Mouse (Mus musculus): ENCODE results near the gene Cdr1. TPM values are rescaled to one million over a fixed set of nuclear protein-coding genes. Genes with fewer than 3 reads are reported as not detected.
A peak's percentile ranks its signal among the peaks of the same experiment; 100 is the strongest.

Gene Cdr1
- polyA plus RNA-seq (2015; fragmentation: Nextera tagmentation; extraction: Ambion mirVana) = not detected in 2 replicates

- no peak for ATAC-seq
- Histone ChIP-seq H3K9me3 (ENCODE audit: control insufficient read depth, low read length) (peaks cover 18% of the 10 kb centered on the region), H3K9ac (replicated peaks; ENCODE audit: low read depth, low read length) (no peak within 1 kb of the TSS), H3K4me1 (replicated peaks; ENCODE audit: control insufficient read depth, insufficient read depth, low read length) (no peaks in the 10 kb centered on the region), H3K4me3 (replicated peaks; ENCODE audit: low read length) (no peak within 1 kb of the TSS), H3K27ac (ENCODE audit: low read length) (no peak within 1 kb of the TSS), H3K27me3 (replicated peaks; ENCODE audit: control insufficient read depth, insufficient read depth, low read length) (no peaks in the 10 kb centered on the region), H3K36me3 (ENCODE audit: control insufficient read depth, insufficient read depth) (peaks cover 6% of the 10 kb centered on the region), H3K4me2 (ENCODE audit: low read length) (no peak within 1 kb of the TSS)
- 96% methylated on average over 6 of the region's 6 CpGs for WGBS
Observed at GRCm38 (mm10) chrX:61185458-61185857, at the start of gene Cdr1. Cdr1 (minus strand) TSS chrX:61185558.

- H3K4me1 ChIP-seq (replicated peaks; ENCODE audit: control insufficient read depth, insufficient read depth, low read length) = no peaks in the 10 kb centered on the region
- no peak for ATAC-seq
- no peak overlapping the region for H3K9ac ChIP-seq (replicated peaks; ENCODE audit: low read depth, low read length)
- H3K27ac ChIP-seq (ENCODE audit: low read length) = no peak overlapping the region
- peaks cover 18% of the 10 kb centered on the region for H3K9me3 ChIP-seq (ENCODE audit: control insufficient read depth, low read length)
- H3K4me2 ChIP-seq (ENCODE audit: low read length) = no peak overlapping the region
- WGBS = 96% methylated on average over 6 of the region's 6 CpGs
- no peaks in the 10 kb centered on the region for H3K27me3 ChIP-seq (replicated peaks; ENCODE audit: control insufficient read depth, insufficient read depth, low read length)
- H3K4me3 ChIP-seq (replicated peaks; ENCODE audit: low read length) = no peak overlapping the region
- peaks cover 6% of the 10 kb centered on the region for H3K36me3 ChIP-seq (ENCODE audit: control insufficient read depth, insufficient read depth)
Observed at GRCm38 (mm10) chrX:61185869-61186268, 511 bp upstream of the Cdr1 start.

GRCm38 (mm10) chrX:61166519-61166918 is 18.8 kb downstream of the Cdr1 start:
- H3K36me3 ChIP-seq (ENCODE audit: control insufficient read depth, insufficient read depth) = no peaks in the 10 kb centered on the region
- no peak overlapping the region for H3K4me3 ChIP-seq (replicated peaks; ENCODE audit: low read length)
- ATAC-seq = no peak
- H3K9ac ChIP-seq (replicated peaks; ENCODE audit: low read depth, low read length) = no peak overlapping the region
- no peaks in the 10 kb centered on the region for H3K27me3 ChIP-seq (replicated peaks; ENCODE audit: control insufficient read depth, insufficient read depth, low read length)
- no peak overlapping the region for H3K4me2 ChIP-seq (ENCODE audit: low read length)
- H3K9me3 ChIP-seq (ENCODE audit: control insufficient read depth, low read length) = no peaks in the 10 kb centered on the region
- 38% methylated on average over 2 of the region's 2 CpGs for WGBS
- H3K4me1 ChIP-seq (replicated peaks; ENCODE audit: control insufficient read depth, insufficient read depth, low read length) = no peaks in the 10 kb centered on the region
- no peak overlapping the region for H3K27ac ChIP-seq (ENCODE audit: low read length)

- Histone ChIP-seq H3K4me1 (replicated peaks; ENCODE audit: control insufficient read depth, insufficient read depth, low read length) (no peaks in the 10 kb centered on the region), H3K4me2 (ENCODE audit: low read length) (no peak overlapping the region), H3K9ac (replicated peaks; ENCODE audit: low read depth, low read length) (no peak overlapping the region), H3K36me3 (ENCODE audit: control insufficient read depth, insufficient read depth) (no peaks in the 10 kb centered on the region), H3K27ac (ENCODE audit: low read length) (no peak overlapping the region), H3K27me3 (replicated peaks; ENCODE audit: control insufficient read depth, insufficient read depth, low read length) (no peaks in the 10 kb centered on the region), H3K4me3 (replicated peaks; ENCODE audit: low read length) (no peak overlapping the region), H3K9me3 (ENCODE audit: control insufficient read depth, low read length) (no peaks in the 10 kb centered on the region)
- 55% methylated on average over 2 of the region's 2 CpGs for WGBS
- ATAC-seq = no peak
Observed at GRCm38 (mm10) chrX:61161249-61161648, 24.1 kb downstream of the Cdr1 start.

DNA sequence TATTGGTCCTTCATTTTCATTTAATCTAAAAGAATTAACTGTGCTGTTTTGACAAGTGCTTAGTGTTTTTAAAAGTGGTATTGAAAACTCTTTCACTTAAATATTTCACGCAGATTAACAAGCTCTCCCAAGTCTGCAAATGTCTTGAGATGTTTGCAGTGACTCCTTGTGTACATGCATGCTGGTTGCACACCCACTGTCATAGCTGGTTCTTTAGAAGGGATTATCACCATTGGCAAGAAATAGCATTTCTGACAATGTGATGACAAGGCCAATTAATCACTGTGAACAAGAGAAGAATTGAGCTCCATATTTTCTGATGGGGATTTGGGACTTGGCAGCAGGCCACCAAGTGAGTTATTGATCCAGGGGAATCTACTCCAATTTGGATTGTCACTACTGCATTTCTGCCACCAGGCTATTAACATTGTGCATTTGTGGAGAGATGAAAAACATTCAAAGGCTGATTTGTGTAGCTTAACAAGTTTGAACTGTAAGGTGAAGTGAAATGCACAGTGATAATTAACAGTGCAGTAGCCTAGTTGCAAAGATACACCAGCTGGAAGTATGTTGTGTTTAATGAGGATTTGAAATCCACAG is 30.6 kb downstream of the Cdr1 start:
- H3K9me3 ChIP-seq (ENCODE audit: control insufficient read depth, low read length) = no peaks in the 10 kb centered on the region
- H3K36me3 ChIP-seq (ENCODE audit: control insufficient read depth, insufficient read depth) = no peaks in the 10 kb centered on the region
- H3K4me2 ChIP-seq (ENCODE audit: low read length) = no peak overlapping the region
- no peak overlapping the region for H3K9ac ChIP-seq (replicated peaks; ENCODE audit: low read depth, low read length)
- H3K27me3 ChIP-seq (replicated peaks; ENCODE audit: control insufficient read depth, insufficient read depth, low read length) = no peaks in the 10 kb centered on the region
- WGBS = 24% methylated on average over 1 of the region's 1 CpGs
- H3K4me3 ChIP-seq (replicated peaks; ENCODE audit: low read length) = no peak overlapping the region
- ATAC-seq = peak; percentile 87
- H3K27ac ChIP-seq (ENCODE audit: low read length) = no peak overlapping the region
- H3K4me1 ChIP-seq (replicated peaks; ENCODE audit: control insufficient read depth, insufficient read depth, low read length) = no peaks in the 10 kb centered on the region

DNA sequence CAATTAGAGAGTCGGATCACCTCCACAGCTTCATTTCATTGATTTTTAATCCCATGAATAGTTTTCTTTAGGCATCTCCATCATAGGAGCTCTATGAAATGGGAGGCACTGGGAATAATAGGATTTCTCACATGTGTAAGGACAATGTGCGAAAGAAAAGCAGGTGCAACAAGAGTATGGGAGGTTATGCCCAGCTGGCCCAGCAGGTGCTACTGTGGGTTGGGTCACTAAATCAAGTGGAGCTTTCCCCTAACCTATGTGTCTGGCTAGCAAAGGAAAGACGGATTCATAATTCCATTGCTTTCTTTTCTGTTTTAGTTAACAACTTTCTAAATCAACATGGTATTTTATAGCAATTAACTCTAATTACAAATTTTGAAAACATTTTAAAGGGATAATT is 31.1 kb downstream of the Cdr1 start:
- Histone ChIP-seq H3K36me3 (ENCODE audit: control insufficient read depth, insufficient read depth) (no peaks in the 10 kb centered on the region), H3K4me2 (ENCODE audit: low read length) (no peak overlapping the region), H3K4me1 (replicated peaks; ENCODE audit: control insufficient read depth, insufficient read depth, low read length) (no peaks in the 10 kb centered on the region), H3K9ac (replicated peaks; ENCODE audit: low read depth, low read length) (no peak overlapping the region), H3K4me3 (replicated peaks; ENCODE audit: low read length) (no peak overlapping the region), H3K27me3 (replicated peaks; ENCODE audit: control insufficient read depth, insufficient read depth, low read length) (no peaks in the 10 kb centered on the region), H3K27ac (ENCODE audit: low read length) (no peak overlapping the region), H3K9me3 (ENCODE audit: control insufficient read depth, low read length) (no peaks in the 10 kb centered on the region)
- ATAC-seq = peak; percentile 49
- 27% methylated on average over 3 of the region's 3 CpGs for WGBS

- no peak overlapping the region for H3K4me2 ChIP-seq (ENCODE audit: low read length)
- H3K27me3 ChIP-seq (replicated peaks; ENCODE audit: control insufficient read depth, insufficient read depth, low read length) = no peaks in the 10 kb centered on the region
- no peak overlapping the region for H3K27ac ChIP-seq (ENCODE audit: low read length)
- no peak for ATAC-seq
- H3K9me3 ChIP-seq (ENCODE audit: control insufficient read depth, low read length) = no peaks in the 10 kb centered on the region
- no peak overlapping the region for H3K4me3 ChIP-seq (replicated peaks; ENCODE audit: low read length)
- WGBS = 47% methylated on average over 2 of the region's 2 CpGs
- H3K36me3 ChIP-seq (ENCODE audit: control insufficient read depth, insufficient read depth) = no peaks in the 10 kb centered on the region
- H3K4me1 ChIP-seq (replicated peaks; ENCODE audit: control insufficient read depth, insufficient read depth, low read length) = no peaks in the 10 kb centered on the region
- H3K9ac ChIP-seq (replicated peaks; ENCODE audit: low read depth, low read length) = no peak overlapping the region
Observed at GRCm38 (mm10) chrX:61146569-61146968, 38.8 kb downstream of the Cdr1 start.

GRCm38 (mm10) chrX:61145416-61145815 is 39.9 kb downstream of the Cdr1 start:
- no peak for ATAC-seq

DNA sequence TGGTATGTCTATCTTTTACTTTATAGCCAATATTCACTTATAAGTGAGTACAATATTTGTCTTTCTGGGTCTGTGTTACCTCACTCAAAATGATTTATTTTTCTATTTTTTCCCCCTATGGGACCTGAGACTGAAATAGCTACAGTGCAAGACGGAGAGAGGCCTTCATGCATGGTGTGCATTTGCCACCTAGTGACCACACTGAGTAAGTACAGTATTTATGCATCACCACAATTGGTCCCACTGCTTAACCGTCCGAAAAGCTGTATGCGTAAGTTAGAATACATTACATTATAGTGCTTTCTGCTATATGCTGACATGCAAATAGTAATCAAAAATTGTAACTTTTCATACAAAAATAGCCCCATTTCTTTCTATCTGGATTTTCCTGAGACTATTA is 50.8 kb downstream of the Cdr1 start:
- WGBS = 75% methylated on average over 4 of the region's 4 CpGs
- ATAC-seq = no peak
- Histone ChIP-seq H3K36me3 (ENCODE audit: control insufficient read depth, insufficient read depth) (no peaks in the 10 kb centered on the region), H3K9ac (replicated peaks; ENCODE audit: low read depth, low read length) (no peak overlapping the region), H3K4me2 (ENCODE audit: low read length) (no peak overlapping the region), H3K4me3 (replicated peaks; ENCODE audit: low read length) (no peak overlapping the region), H3K9me3 (ENCODE audit: control insufficient read depth, low read length) (no peaks in the 10 kb centered on the region), H3K27me3 (replicated peaks; ENCODE audit: control insufficient read depth, insufficient read depth, low read length) (no peaks in the 10 kb centered on the region), H3K4me1 (replicated peaks; ENCODE audit: control insufficient read depth, insufficient read depth, low read length) (no peaks in the 10 kb centered on the region), H3K27ac (ENCODE audit: low read length) (no peak overlapping the region)

More at GRCm38 (mm10) chrX:61145416-61145815, 39.9 kb downstream of the Cdr1 start:
- 86% methylated on average over 2 of the region's 2 CpGs for WGBS
- H3K9me3 ChIP-seq (ENCODE audit: control insufficient read depth, low read length) = no peaks in the 10 kb centered on the region
- no peaks in the 10 kb centered on the region for H3K4me1 ChIP-seq (replicated peaks; ENCODE audit: control insufficient read depth, insufficient read depth, low read length)
- H3K27me3 ChIP-seq (replicated peaks; ENCODE audit: control insufficient read depth, insufficient read depth, low read length) = no peaks in the 10 kb centered on the region
- H3K36me3 ChIP-seq (ENCODE audit: control insufficient read depth, insufficient read depth) = no peaks in the 10 kb centered on the region
- no peak overlapping the region for H3K4me3 ChIP-seq (replicated peaks; ENCODE audit: low read length)
- no peak overlapping the region for H3K9ac ChIP-seq (replicated peaks; ENCODE audit: low read depth, low read length)
- no peak overlapping the region for H3K27ac ChIP-seq (ENCODE audit: low read length)
- H3K4me2 ChIP-seq (ENCODE audit: low read length) = no peak overlapping the region

Data from forebrain, embryonic 16.5 days (tissue).